Mouse (Mus musculus) embryo, embryonic 9.5 days (tissue): ENCODE results near the gene S100pbp.

Experiments
- DNase-seq: peaks from one replicate; pipeline ENCODE4 v3.0.0-alpha.2; 2017; ENCODE audit errors: extremely low spot score

The S100pbp gene

GRCm38 (mm10) chr4:129189542-129190519 lies at the start of gene S100pbp, which contains the start of gene Yars:
S100pbp (minus strand) TSS chr4:129189727.
Yars (plus strand) TSS chr4:129189760.
- peak; percentile 99 for DNase-seq

- peak; percentile 90 for DNase-seq
Observed at GRCm38 (mm10) chr4:129239075-129239474, 49.5 kb upstream of the S100pbp start.

GRCm38 (mm10) chr4:129238579-129239016 lies 49.1 kb upstream of the S100pbp start:
- DNase-seq: no peak

- DNase-seq: peak; percentile 61
Observed at GRCm38 (mm10) chr4:129237843-129238441, 48.4 kb upstream of the S100pbp start.

GRCm38 (mm10) chr4:129236236-129236813 lies 46.8 kb upstream of the S100pbp start:
- DNase-seq: no peak

GRCm38 (mm10) chr4:129235147-129235546 lies 45.6 kb upstream of the S100pbp start:
- DNase-seq: no peak

GRCm38 (mm10) chr4:129234488-129234887 lies 45.0 kb upstream of the S100pbp start:
- DNase-seq: no peak

- no peak for DNase-seq
Observed at GRCm38 (mm10) chr4:129232561-129233360, 43.2 kb upstream of the S100pbp start.

- DNase-seq: no peak
Observed at GRCm38 (mm10) chr4:129231594-129232450, 42.3 kb upstream of the S100pbp start.

GRCm38 (mm10) chr4:129230926-129231325 lies 41.4 kb upstream of the S100pbp start:
- DNase-seq: no peak

GRCm38 (mm10) chr4:129227985-129228381 lies 38.5 kb upstream of the S100pbp start:
- DNase-seq: no peak

GRCm38 (mm10) chr4:129227170-129227984 lies 37.9 kb upstream of the S100pbp start:
- no peak for DNase-seq

- no peak for DNase-seq
Observed at GRCm38 (mm10) chr4:129226441-129226963, 37.0 kb upstream of the S100pbp start.

GRCm38 (mm10) chr4:129225315-129225714 lies 35.8 kb upstream of the S100pbp start:
- DNase-seq: no peak

GRCm38 (mm10) chr4:129223421-129224281 lies 34.1 kb upstream of the S100pbp start:
- peak; percentile 51 for DNase-seq

- DNase-seq: no peak
Observed at GRCm38 (mm10) chr4:129222019-129222925, 32.7 kb upstream of the S100pbp start.
